Mouse (Mus musculus) c-Kit-negative CD71-positive TER-119-positive erythroid progenitor cells, embryonic 14.5 days (primary cell): ENCODE data around the gene Htr1f.

Source experiments
- DNase-seq: peaks from one replicate; pipeline ENCODE4 v3.0.0-alpha.2; 2013; ENCODE audit warnings: low read depth, low spot score

Htr1f gene

DNA sequence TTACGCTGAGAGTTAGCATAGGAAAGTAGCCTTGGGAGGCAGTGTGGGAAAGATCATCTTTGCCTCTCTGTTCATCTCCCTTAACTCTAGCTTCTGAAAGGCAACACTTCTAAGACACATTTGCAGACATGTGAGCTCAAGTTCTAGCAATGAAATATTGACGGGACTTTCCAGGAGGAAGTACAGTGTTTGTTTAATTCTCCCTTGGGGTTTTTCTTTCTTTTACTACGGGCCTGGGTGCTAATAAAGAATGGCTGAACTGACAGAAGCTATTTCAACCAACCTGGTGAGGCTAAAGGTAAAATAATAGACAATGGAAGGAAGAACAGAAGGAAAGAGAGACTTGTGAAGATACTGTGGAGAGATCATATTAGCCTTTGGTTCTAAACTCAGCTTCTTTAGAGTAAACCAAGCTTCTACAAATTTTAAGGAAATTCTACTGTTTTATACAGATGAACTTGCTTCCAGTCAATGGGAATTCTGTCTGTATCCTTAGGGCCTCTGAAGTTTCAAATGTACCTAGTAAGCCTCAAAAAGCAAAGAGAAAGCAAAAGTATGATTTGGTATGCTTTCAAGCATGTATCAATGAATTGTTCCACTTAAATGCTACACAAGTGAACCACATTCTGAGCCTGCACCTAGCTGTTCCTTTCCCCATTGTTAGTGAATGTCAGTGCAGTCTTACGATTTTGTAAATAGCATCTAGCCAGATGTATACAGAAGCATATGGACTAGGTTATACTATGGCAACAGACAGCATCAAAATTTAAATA is 131.9 kb downstream of the Htr1f start:
- no peak for DNase-seq

DNA sequence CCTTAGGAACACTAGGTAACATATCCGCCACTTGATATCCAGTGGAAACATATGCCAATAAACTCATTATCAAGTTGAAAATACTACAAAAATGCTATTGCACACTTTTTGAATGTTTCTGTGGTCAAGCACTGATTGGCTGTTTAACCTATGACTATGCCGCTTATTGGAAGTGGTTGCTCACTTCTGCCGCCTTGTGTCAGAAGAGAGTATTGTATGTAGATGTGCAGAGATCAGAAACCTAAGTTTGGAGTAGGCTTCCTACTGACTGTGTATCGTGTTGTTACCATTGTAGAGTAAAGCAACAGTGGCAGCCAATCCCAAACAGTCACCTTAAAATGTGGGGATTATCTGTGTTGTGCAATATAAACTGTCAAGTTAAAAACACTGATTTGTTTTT is 144.0 kb downstream of the Htr1f start:
- no peak for DNase-seq

- no peak for DNase-seq
Observed at GRCm38 (mm10) chr16:64941646-64942195, 163.9 kb downstream of the Htr1f start.

GRCm38 (mm10) chr16:64934793-64935192 is 170.9 kb downstream of the Htr1f start:
- no peak for DNase-seq

DNA sequence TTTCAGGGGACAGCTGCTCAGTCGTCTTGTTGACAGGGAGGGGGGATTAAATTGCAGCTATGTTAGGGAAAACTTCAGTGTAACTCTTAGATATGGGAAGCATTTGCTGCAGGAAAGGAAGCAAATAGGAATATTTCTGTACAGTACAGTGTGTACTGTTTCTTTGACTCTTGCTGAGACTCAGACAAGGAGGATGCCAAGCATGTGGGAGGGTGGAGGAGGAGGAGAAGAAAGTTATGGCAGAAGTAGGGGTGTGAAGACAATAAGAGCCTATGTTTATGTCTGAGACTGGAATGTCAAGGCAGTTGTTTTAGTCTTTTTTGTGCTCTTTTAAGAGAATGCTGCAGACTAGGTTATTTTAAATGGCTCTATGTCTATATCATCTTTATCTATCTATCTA is 171.6 kb downstream of the Htr1f start:
- DNase-seq, result no peak

- DNase-seq, result no peak
Observed at GRCm38 (mm10) chr16:64923500-64923899, 182.2 kb downstream of the Htr1f start.

DNA sequence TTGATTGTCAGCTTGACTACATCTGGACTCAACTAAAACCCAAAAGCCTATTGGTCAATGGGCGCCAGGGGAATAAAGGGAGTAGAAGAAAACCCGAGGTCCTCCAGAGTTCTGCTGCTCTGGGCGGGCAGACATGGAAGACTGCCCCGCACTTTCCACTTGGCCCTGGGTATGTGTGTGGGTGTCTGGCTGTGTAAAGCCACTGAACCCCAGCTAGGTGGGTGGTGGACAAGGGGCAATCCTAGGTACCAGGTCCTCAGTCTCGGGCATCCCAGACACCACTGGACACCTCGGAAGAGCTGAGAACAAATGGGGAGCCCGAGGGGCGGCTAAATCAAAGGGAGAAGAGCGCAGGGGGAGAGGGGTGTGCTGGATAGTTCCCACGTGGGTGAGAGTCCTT is 196.9 kb downstream of the Htr1f start:
- DNase-seq, result no peak

DNA sequence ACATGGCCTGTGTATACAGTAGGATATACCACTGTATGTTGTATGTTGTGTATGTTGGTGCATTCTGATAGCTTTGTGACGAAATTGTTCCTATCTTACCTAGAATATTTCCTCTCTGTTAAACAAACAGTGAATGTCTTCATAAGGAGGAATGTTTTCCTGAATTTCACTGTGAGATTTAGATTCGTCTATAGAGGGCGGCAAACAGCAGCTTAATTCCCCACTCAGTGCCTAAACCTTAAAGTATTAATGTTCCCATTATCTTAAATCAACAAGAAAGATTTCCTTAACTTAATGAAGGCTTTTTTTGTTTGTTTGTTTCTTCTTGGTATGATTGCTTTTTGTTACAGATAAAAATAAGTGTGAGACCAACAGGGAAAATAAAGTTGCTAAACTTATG is 198.5 kb downstream of the Htr1f start:
- no peak for DNase-seq

- DNase-seq, result no peak
Observed at GRCm38 (mm10) chr16:64903328-64903727, 202.3 kb downstream of the Htr1f start.

- no peak for DNase-seq
Observed at GRCm38 (mm10) chr16:64899084-64899483, 206.6 kb downstream of the Htr1f start.

DNA sequence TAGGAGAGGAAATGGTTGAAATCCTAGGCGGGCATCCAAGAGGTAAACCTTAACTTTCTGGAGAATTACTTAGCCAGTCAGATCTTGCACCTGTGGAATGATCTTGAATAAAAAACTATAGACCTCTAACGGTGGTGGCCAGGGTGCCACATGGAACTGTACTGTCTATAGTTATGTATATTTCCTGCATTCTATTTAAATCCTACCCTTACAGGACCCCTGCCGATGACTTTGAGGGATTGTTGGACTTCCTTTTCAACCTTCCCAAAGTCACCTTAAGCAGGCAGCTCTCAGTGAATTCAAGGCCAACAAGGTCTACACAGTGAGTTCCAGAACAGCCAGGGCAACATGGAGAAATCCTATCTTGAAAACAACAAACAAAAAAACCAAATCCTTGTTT is 216.2 kb downstream of the Htr1f start:
- DNase-seq, result no peak

- no peak for DNase-seq
Observed at GRCm38 (mm10) chr16:64885547-64885946, 220.1 kb downstream of the Htr1f start.

GRCm38 (mm10) chr16:64885142-64885541 is 220.5 kb downstream of the Htr1f start:
- no peak for DNase-seq

- no peak for DNase-seq
Observed at GRCm38 (mm10) chr16:64884420-64884838, 221.2 kb downstream of the Htr1f start.

DNA sequence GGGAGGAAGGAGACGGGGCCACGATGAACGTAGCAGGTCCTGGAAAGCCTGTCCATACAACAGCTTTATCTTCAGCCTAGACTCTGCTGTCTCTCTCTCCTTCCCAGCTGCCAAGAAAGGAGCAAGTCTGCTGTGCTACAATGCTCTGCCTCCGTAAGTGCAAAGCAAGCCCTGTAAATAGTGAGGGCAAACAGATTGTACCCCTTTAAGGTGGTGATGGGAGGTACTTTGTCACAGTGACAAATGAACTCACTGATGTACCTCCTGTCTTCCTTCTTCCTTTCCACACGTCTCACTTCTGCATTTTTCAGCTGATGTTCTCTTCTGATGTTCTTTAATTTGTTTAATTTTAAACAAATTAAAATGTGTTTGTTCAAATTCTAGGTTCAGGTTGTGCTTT is 221.8 kb downstream of the Htr1f start:
- DNase-seq, result no peak

- no peak for DNase-seq
Observed at GRCm38 (mm10) chr16:64881442-64881841, 224.2 kb downstream of the Htr1f start.

- DNase-seq, result no peak
Observed at GRCm38 (mm10) chr16:64880986-64881385, 224.7 kb downstream of the Htr1f start.

DNA sequence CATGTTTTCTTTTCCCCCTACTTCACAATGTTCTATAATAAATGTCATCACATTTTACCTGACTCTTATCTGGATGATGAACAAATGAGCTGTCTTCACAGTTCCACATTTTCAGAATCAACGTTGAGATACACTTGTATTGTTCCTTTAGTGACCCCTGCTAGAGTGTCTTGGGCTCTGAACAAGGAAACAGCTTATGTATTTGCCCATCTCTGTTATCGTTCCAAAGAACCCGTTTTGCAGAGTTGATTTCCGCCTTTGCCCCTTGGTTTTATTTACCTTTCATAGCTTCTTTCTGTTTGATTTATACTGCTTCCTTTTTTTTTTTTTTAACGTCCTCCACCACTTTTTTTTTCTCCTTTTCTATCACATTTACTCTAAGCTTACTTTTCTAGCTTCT is 225.9 kb downstream of the Htr1f start:
- no peak for DNase-seq

DNA sequence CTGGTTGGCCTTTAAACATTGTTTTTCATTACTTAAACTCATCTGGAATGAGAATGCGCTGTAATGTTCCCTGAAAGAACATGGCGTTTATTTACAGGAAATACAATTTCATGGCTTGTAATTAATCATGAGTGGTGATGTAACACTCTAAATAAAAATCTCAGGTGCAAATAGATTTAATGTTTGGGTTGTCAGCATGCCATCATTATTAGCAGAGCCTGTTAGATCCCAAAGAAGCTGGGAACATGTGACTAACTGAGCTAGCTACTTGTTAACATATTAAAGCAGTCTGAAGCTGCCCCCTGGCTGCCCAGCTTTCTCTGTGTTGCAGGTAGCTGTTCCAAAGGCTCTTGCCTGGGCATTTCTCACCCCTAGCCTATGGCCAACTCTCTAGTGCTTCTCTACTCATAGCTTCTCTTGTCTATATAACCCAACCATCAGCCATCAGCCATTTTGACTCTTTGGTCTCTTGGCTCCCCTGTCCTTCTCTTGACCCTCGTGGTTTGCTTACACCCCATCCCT is 227.0 kb downstream of the Htr1f start:
- DNase-seq, result no peak

GRCm38 (mm10) chr16:64877314-64877713 is 228.3 kb downstream of the Htr1f start:
- no peak for DNase-seq

DNA sequence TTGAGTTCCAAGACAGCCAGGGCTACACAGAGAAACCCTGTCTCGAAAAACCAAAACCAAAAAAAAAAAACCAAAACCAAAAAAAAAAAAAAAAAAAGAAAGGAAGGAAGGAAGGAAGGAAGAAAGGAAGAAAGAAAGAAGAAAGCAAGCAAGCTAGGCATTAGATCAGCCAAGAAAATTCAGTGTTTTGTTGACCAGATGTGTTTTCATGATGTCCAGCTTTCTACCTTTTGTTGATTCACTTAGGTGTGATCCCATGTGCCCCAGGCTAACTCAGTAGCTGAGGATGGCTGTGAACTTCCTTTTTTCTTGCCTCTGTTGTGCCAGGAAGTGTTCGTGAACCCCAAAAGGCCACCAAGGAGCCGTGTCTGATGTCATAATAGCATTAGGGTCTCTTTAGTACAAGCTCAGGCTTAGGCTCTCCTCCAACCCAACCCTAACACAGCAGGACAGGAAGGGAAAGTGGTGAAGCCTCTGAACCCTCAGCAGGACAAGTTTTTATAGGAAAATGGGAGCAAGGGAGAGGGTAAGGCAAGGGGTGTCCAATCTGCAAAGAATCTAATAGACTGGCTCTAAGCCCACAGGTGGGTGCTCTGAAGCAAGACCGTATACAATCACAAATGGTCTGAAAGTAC is 228.9 kb downstream of the Htr1f start:
- no peak for DNase-seq

- DNase-seq, result no peak
Observed at GRCm38 (mm10) chr16:64875822-64876221, 229.8 kb downstream of the Htr1f start.

- DNase-seq, result no peak
Observed at GRCm38 (mm10) chr16:64875384-64875783, 230.3 kb downstream of the Htr1f start.
